Mouse (Mus musculus): ENCODE measurements around the gene Gstm5.

- no peak for TF ChIP-seq CTCF (IDR thresholded peaks at IDR 0.05; ENCODE audit: borderline replicate concordance, insufficient read depth, low read depth, low read length)
- no peak for TF ChIP-seq POLR2A (IDR thresholded peaks at IDR 0.05; ENCODE audit: borderline replicate concordance, insufficient read depth, low read length)
These were observed 49.4 kb upstream of the Gstm5 start for GRCm38 (mm10) chr3:107846175-107846574.
